Mouse (Mus musculus) neural tube, embryonic 14.5 days (tissue): ENCODE results near the gene Cetn4. TPM values are rescaled to one million over a fixed set of nuclear protein-coding genes. Genes with fewer than 3 reads are reported as not detected.
A peak's percentile ranks its signal among the peaks of the same experiment; 100 is the strongest.

Experiments
- ATAC-seq: fragments of 200-750 bp; cut with Nextera tagmentation; 2 replicates; pipeline ENCODE4 v1.8.0; 2017; ENCODE audit warnings: low read depth, mild to moderate bottlenecking, moderate TSS enrichment, moderate library complexity
- H3K27ac ChIP-seq: fragments of 300-500 bp; sonication (generic); 2 replicates; pipeline ENCODE4 v1.5.1; 2014; ENCODE audit warnings: low read depth, mild to moderate bottlenecking, control low read depth, low read length, moderate library complexity, mixed read lengths
- H3K27me3 ChIP-seq: fragments of 300-500 bp; sonication (generic); 2 replicates; pipeline ENCODE4 v1.6.1; 2014; ENCODE audit warnings: low read length; ENCODE audit not compliant: control insufficient read depth, insufficient read depth
- H3K36me3 ChIP-seq: fragments of 300-500 bp; sonication (generic); 2 replicates; pipeline ENCODE4 v1.6.1; 2014; ENCODE audit warnings: low read length, mixed read lengths; ENCODE audit not compliant: control insufficient read depth, insufficient read depth
- H3K4me1 ChIP-seq: fragments of 300-500 bp; sonication (generic); 2 replicates; pipeline ENCODE4 v1.6.1; 2014; ENCODE audit warnings: low read length; ENCODE audit not compliant: control insufficient read depth, insufficient read depth
- H3K4me2 ChIP-seq: fragments of 300-500 bp; sonication (generic); 2 replicates; pipeline ENCODE4 v1.6.1; 2014; ENCODE audit warnings: mild to moderate bottlenecking, low read depth, low read length, control low read depth
- H3K4me3 ChIP-seq: fragments of 300-500 bp; sonication (generic); 2 replicates; pipeline ENCODE4 v1.5.1; 2014; ENCODE audit warnings: low read depth, low read length, control low read depth, mixed read lengths
- H3K9ac ChIP-seq: fragments of 300-500 bp; sonication (generic); replicated peaks from 2 replicates; pipeline ENCODE4 v1.6.1; 2014; ENCODE audit warnings: low read depth, mild to moderate bottlenecking, control low read depth, low read length, mixed read lengths
- H3K9me3 ChIP-seq: fragments of 300-500 bp; sonication (generic); 2 replicates; pipeline ENCODE4 v1.6.1; 2016; ENCODE audit warnings: low read length; ENCODE audit not compliant: control insufficient read depth
- WGBS: fragments of 180-500 bp; shearing (Covaris S2); extraction: QIAGEN DNeasy Blood & Tissue Kit; methylation state at CpG from one replicate; pipeline ENCODE4 v1.1.7; 2014; 5-methylcytosine and 5-hydroxymethylcytosine counted together
- polyA plus RNA-seq: library from polyadenylated mRNA; unstranded; fragments of >200 nt; fragmentation: Nextera tagmentation; extraction: Ambion mirVana; gene quantifications from 2 replicates; pipeline ENCODE4 v1.2.1, GENCODE M21; 2014

Gene Cetn4
- polyA plus RNA-seq, 1 experiment from 2014 or later, result 2.6 TPM

DNA sequence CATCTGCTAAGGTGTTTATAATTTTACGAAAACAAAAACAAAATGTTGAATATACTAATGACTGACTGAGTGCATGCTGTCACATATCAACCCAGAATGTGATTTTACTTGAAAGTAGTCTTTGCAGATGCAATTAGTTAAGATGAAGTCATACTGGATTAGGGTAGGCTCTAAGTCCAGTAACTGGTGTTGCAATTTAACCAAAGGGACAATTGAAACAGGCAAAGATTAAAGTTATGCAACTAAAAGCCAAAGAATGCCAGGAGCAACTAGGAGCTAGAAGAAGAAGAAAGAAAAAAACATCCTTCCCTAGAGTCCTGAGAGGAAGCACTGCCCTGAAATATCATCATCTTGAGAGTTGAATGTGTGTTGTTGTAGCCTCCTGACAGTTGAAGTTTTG lies 3.7 kb upstream of the Cetn4 start:
- 92% methylated on average over 1 of the region's 1 CpGs for WGBS
- Histone ChIP-seq H3K9me3 (no peaks in the 10 kb centered on the region), H3K4me2 (no peak overlapping the region), H3K4me1 (no peaks in the 10 kb centered on the region), H3K27me3 (no peaks in the 10 kb centered on the region), H3K36me3 (no peaks in the 10 kb centered on the region), H3K4me3 (no peak overlapping the region), H3K27ac (no peak overlapping the region), H3K9ac (no peak overlapping the region)
- no peak for ATAC-seq

DNA sequence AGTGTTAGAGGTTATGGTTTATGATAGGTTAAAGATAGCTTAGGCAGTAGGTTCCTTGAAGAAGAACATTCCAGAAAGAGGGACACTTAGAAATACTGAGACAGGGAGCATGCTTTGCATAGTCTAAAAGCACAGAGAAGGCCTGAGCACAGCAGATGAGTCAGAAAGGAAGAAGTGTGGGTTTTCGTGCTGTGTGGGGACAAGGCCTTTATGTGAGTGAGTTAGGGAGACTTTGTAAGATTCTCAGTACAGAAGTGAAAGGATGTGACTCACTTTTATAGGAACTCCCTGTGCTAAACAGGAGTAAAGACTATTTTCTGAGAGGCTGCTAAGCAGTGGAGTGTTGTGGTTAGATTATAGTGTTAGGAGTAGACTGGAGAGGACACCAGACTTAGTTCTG lies 863 bp upstream of the Cetn4 start:
- no peak overlapping the region for H3K4me3 ChIP-seq
- no peaks in the 10 kb centered on the region for H3K27me3 ChIP-seq
- no peak for ATAC-seq
- no peaks in the 10 kb centered on the region for H3K9me3 ChIP-seq
- no peak overlapping the region for H3K9ac ChIP-seq
- 39% methylated on average over 1 of the region's 1 CpGs for WGBS
- H3K27ac ChIP-seq, result no peak overlapping the region
- H3K36me3 ChIP-seq, result no peaks in the 10 kb centered on the region
- no peaks in the 10 kb centered on the region for H3K4me1 ChIP-seq
- H3K4me2 ChIP-seq, result peak overlapping the region; percentile 60; the same call in 1 of the 2 replicates

DNA sequence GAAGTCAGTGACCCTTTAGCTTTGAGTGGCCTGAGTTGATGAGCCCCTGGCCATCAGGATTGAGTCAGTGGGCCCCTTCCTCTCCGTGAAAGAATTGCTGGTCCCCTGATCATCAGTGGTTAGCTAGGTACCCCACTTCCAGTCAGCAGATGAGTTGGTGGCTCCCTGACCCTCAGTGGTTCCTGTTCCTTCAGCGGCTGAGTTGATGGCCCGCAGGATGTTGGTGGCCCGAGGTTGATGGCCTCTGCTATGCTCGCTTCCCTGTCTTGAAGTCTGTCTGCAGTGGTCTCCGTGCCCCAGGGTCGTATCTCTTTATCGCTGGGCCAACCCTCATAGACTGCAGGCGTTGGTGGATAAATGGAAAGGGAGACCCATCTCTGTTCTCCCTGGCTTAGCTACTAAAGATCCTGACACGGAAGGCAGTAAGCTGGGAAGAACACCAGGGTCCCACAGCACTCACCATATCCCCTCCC lies 575 bp downstream of the Cetn4 start:
- no peaks in the 10 kb centered on the region for H3K4me1 ChIP-seq
- peak overlapping the region; percentile 86 for H3K9ac ChIP-seq
- WGBS, result 2% methylated on average over 10 of the region's 10 CpGs
- H3K4me3 ChIP-seq, result peak overlapping the region; percentile 64
- H3K36me3 ChIP-seq, result no peaks in the 10 kb centered on the region
- H3K27ac ChIP-seq, result peak overlapping the region; percentile 17; the same call in 1 of the 2 replicates
- ATAC-seq, result no peak; the same call in 1 of the 2 replicates
- H3K27me3 ChIP-seq, result no peaks in the 10 kb centered on the region
- no peaks in the 10 kb centered on the region for H3K9me3 ChIP-seq
- H3K4me2 ChIP-seq, result peak overlapping the region; percentile 60

DNA sequence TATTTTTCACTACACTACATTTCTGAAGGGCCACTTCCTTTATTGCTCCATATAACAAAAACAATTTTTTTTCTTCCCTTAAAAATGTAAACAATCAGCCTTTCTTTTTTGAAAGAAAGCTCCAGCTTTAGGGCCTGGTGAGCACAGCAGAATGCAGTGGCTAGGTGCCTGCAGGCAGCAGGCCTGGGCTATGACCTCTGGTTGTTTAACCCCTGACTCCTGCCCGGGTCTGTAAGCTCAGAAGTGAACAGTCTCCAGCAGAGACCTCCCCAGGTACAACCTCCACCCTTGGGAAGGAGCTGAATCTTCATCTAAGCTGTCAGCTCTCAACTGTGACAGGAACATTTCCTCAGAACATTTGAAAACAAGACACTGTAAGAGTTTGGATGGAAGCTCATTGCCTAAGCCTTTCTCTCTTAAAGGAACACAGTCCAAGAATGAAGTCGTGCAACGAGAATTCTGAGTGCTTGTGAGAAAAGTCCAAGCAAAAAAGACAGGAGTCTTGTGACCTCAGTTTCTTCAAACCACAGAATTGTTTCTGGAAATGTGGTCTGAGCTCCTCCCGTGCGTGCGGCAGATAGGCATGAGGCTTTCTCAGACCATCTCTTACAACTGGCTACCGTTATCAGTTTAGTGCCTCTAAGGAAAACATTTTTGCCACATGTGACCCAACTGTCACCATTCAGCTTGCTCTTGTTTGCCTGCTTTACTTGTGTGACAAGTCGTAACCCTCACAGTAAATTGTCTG lies 8.9 kb downstream of the Cetn4 start:
- Histone ChIP-seq H3K4me2 (no peak overlapping the region), H3K27me3 (no peaks in the 10 kb centered on the region), H3K9me3 (no peaks in the 10 kb centered on the region), H3K27ac (no peak overlapping the region), H3K4me3 (no peak overlapping the region), H3K4me1 (no peaks in the 10 kb centered on the region), H3K36me3 (no peaks in the 10 kb centered on the region), H3K9ac (no peak overlapping the region)
- no peak for ATAC-seq
- 80% methylated on average over 8 of the region's 8 CpGs for WGBS

DNA sequence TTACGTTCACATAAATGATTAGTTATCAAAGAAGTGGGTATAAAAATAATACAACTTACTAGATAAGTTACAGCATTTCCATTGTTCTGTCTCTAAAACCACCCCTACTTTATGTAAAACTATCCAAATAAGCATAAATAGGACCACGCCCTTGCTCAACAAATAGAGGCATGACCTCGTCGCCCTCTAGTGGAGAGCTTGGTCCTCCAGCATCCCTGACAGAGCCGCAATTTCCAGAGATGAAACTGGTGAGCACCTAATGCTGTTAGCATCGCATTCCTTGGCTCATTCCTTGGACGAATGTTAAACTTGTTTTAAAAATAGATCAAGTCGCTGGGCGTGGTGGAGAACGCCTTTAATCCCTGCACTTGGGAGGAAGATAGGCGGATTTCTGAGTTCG lies 9.8 kb downstream of the Cetn4 start:
- Histone ChIP-seq H3K4me2 (no peak overlapping the region), H3K9me3 (no peaks in the 10 kb centered on the region), H3K4me3 (no peak overlapping the region), H3K9ac (no peak overlapping the region), H3K27me3 (no peaks in the 10 kb centered on the region), H3K27ac (no peak overlapping the region), H3K4me1 (no peaks in the 10 kb centered on the region), H3K36me3 (no peaks in the 10 kb centered on the region)
- 46% methylated on average over 12 of the region's 12 CpGs for WGBS
- no peak for ATAC-seq

DNA sequence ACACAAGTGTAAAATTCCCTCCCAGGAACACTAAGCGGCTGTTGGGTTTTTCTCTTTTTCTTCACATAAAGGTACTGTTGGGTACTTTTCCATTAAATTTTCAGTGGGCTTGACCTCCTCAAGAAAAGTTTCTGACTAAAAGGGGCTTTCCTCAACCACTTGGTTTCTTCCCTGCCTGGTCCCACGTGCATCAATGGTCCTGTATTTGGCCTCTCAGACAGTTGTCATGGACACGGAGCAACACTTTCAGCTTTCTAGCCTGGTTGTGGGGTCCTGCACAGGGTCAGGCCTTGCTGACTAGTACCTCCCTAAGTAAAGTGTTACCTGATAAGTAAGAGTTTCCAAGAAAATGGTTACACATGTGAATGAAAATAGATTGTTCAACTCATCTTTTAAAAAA lies 13.0 kb downstream of the Cetn4 start:
- Histone ChIP-seq H3K4me1 (no peaks in the 10 kb centered on the region), H3K9ac (no peak overlapping the region), H3K4me2 (no peak overlapping the region), H3K36me3 (no peaks in the 10 kb centered on the region), H3K27ac (no peak overlapping the region), H3K9me3 (no peaks in the 10 kb centered on the region), H3K4me3 (no peak overlapping the region), H3K27me3 (no peaks in the 10 kb centered on the region)
- no peak for ATAC-seq
- WGBS, result 82% methylated on average over 3 of the region's 3 CpGs

DNA sequence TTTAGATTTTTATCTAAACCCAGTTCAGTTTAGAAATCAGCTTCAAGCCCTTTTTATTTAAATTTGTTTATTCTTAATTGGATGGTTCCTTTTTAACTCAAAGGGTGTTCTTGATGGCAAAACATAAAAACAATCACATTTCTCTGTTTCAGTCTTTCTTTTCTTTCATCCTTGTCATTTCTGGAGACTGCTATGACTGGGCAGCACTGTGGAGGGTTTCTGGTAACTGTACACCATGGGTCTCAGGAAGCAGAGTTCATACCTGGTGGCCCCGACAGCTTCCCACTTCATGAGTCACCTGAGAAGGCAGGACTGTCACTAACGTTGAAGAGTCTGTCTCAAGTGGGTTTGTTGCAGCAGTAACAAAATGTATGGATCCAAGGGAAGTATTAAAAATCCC lies 19.9 kb downstream of the Cetn4 start:
- Histone ChIP-seq H3K27me3 (no peaks in the 10 kb centered on the region), H3K9me3 (no peaks in the 10 kb centered on the region), H3K4me3 (no peak overlapping the region), H3K4me2 (no peak overlapping the region), H3K36me3 (no peaks in the 10 kb centered on the region), H3K4me1 (no peaks in the 10 kb centered on the region), H3K9ac (no peak overlapping the region), H3K27ac (no peak overlapping the region)
- 79% methylated on average over 2 of the region's 2 CpGs for WGBS
- ATAC-seq, result no peak

DNA sequence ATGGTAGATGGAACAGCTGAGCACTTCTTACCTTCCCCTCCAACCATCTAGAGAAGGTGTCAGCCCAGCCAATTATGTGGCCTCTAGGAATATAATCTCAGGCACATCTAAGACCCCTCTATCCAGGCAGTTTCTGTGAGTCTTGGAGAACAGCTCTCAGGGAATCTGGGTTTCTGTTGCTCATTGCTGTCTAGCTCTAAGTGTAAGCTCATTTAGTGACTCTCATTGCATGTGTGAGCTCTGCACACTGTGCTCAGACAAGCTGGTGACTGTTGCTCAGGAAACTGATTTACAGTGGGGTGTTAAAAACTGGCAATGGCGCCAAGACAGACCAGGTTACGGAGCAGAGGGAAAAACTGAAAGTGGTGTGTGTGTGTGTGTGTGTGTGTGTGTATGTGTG lies 20.6 kb downstream of the Cetn4 start:
- Histone ChIP-seq H3K36me3 (no peaks in the 10 kb centered on the region), H3K27me3 (no peaks in the 10 kb centered on the region), H3K4me1 (no peaks in the 10 kb centered on the region), H3K9ac (no peak overlapping the region), H3K4me2 (no peak overlapping the region), H3K9me3 (no peaks in the 10 kb centered on the region), H3K4me3 (no peak overlapping the region), H3K27ac (no peak overlapping the region)
- 80% methylated on average over 2 of the region's 2 CpGs for WGBS
- ATAC-seq, result no peak

DNA sequence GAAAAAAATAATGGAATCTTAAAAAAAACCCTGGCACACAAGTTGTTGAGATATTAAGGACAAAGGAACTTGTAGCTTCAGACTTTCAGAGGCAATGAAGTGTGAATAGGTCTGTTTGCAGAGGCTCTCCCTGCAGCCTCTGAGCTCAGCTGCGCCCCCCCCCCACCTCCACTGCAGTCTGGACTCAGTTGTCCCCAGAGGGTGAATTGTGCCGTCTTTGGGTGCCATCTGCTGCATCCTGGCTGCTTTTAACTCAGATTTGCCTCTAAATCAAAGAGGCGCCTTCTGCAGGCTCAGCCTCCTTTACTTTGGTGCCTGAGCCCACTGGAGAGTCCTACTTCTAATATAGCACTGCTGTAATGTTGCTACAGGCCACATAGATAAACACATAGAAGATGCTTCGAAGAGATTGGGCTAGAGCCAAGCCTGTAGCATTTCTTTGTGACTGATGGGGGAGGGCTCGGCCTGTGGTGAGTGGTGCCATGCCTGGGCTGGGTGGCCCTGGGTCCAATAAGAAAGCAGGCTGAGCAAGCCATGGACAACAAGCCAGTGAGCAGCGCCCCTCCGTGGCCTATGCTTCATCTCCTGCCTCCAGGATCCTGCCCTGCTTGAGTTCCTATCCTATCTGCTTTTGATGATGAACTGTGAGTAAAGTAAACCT lies 21.5 kb downstream of the Cetn4 start:
- Histone ChIP-seq H3K27me3 (no peaks in the 10 kb centered on the region), H3K4me3 (no peak overlapping the region), H3K9me3 (no peaks in the 10 kb centered on the region), H3K9ac (no peak overlapping the region), H3K4me2 (no peak overlapping the region), H3K36me3 (no peaks in the 10 kb centered on the region), H3K27ac (no peak overlapping the region), H3K4me1 (no peaks in the 10 kb centered on the region)
- ATAC-seq, result peak; percentile 68; the same call in 1 of the 2 replicates
- WGBS, result 51% methylated on average over 7 of the region's 7 CpGs
